Mouse (Mus musculus) heart, embryonic 13.5 days (tissue): ENCODE measurements around the gene Fgfr1op. TPM values are rescaled to one million over a fixed set of nuclear protein-coding genes. Genes with fewer than 3 reads are reported as not detected.
"Not testable (repeated sequence)": the region's sequence is repeated elsewhere in the genome, so short reads cannot be mapped to it uniquely, and the experiment has no call there.

Source experiments
- ATAC-seq: fragments of 200-750 bp; cut with Nextera tagmentation; 2 replicates; pipeline ENCODE4 v1.8.0; 2017; ENCODE audit warnings: moderate TSS enrichment; ENCODE audit not compliant: insufficient number of reproducible peaks, low FRiP score, low TSS enrichment; ENCODE audit errors: extremely low read depth
- H3K27ac ChIP-seq: fragments of 300-500 bp; sonication (generic); replicated peaks from 2 replicates; pipeline ENCODE4 v1.5.1; 2015; ENCODE audit warnings: moderate library complexity, mild to moderate bottlenecking, inconsistent platforms
- H3K27me3 ChIP-seq: fragments of 300-500 bp; sonication (generic); replicated peaks from 2 replicates; pipeline ENCODE4 v1.6.1; 2015; ENCODE audit warnings: mild to moderate bottlenecking, inconsistent platforms
- H3K36me3 ChIP-seq: fragments of 300-500 bp; sonication (generic); 2 replicates; pipeline ENCODE4 v1.6.1; 2015; ENCODE audit warnings: mild to moderate bottlenecking, inconsistent platforms
- H3K4me1 ChIP-seq: fragments of 300-500 bp; sonication (generic); 2 replicates; pipeline ENCODE4 v1.6.1; 2015; ENCODE audit warnings: inconsistent platforms
- H3K4me2 ChIP-seq: fragments of 300-500 bp; sonication (generic); 2 replicates; pipeline ENCODE4 v1.6.1; 2015; ENCODE audit warnings: inconsistent platforms, mild to moderate bottlenecking, moderate library complexity
- H3K4me3 ChIP-seq: fragments of 300-500 bp; sonication (generic); 2 replicates; pipeline ENCODE4 v1.5.1; 2015; ENCODE audit warnings: moderate library complexity, mild to moderate bottlenecking, inconsistent platforms
- H3K9ac ChIP-seq: fragments of 300-500 bp; sonication (generic); 2 replicates; pipeline ENCODE4 v1.6.1; 2015; ENCODE audit warnings: inconsistent platforms, mild to moderate bottlenecking, moderate library complexity
- H3K9me3 ChIP-seq: fragments of 300-500 bp; sonication (generic); 2 replicates; pipeline ENCODE4 v1.6.1; 2016; ENCODE audit warnings: inconsistent platforms
- WGBS: fragments of 180-500 bp; shearing (Covaris S2); methylation state at CpG from one replicate; pipeline ENCODE4 v1.1.7; 2015; ENCODE audit warnings: mixed read lengths; 5-methylcytosine and 5-hydroxymethylcytosine counted together
- polyA plus RNA-seq: library from polyadenylated mRNA; unstranded; fragments of >200 nt; fragmentation: Nextera tagmentation; extraction: Ambion mirVana; gene quantifications from 2 replicates; pipeline ENCODE4 v1.2.1, GENCODE M21; 2015

The Fgfr1op gene
- polyA plus RNA-seq, 1 experiment from 2014 or later, result 19.7 TPM

DNA sequence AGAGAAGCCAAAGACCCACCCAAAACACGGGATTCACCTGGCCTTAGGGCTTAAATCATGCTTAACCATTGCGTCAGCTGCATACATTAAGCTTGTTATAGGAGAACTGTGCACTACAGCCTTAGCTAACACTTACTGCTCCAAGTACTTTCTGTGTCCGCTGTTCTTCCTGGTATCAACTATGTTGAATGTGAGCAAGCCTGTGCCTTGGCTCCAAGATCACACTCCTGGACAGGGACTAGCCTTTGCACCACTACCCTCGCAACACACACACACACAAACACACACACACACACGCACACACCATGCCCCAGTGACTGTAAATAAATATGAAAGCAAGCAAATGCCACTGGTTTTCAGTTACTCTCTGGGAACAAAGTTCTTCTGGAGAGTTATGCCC, 18.4 kb upstream of the Fgfr1op start:
- peak overlapping the region; percentile 85 for H3K9ac ChIP-seq
- H3K27me3 ChIP-seq, H3K27ac ChIP-seq, H3K4me1 ChIP-seq, H3K9me3 ChIP-seq, ATAC-seq, H3K36me3 ChIP-seq: not testable (repeated sequence)
- H3K4me2 ChIP-seq, result peak overlapping the region; percentile 67
- peak overlapping the region; percentile 64 for H3K4me3 ChIP-seq
- 25% methylated on average over 5 of the region's 5 CpGs for WGBS

GRCm38 (mm10) chr17:8147439-8148316, 17.6 kb upstream of the Fgfr1op start, which contains the start of the genes Gm49673 and Rnaset2a:
Gene Gm49673, minus strand, starts transcription at chr17:8147788.
Gene Rnaset2a, minus strand, starts transcription at chr17:8148097.
- 1% methylated on average over 43 of the region's 67 CpGs for WGBS

GRCm38 (mm10) chr17:8155010-8155409, 10.3 kb upstream of the Fgfr1op start:
- ATAC-seq, H3K9ac ChIP-seq, H3K27ac ChIP-seq, H3K4me1 ChIP-seq, H3K27me3 ChIP-seq, H3K4me3 ChIP-seq, H3K36me3 ChIP-seq, H3K4me2 ChIP-seq, H3K9me3 ChIP-seq: not testable (repeated sequence)
- 70% methylated on average over 7 of the region's 7 CpGs for WGBS

More at GRCm38 (mm10) chr17:8147439-8148316, 17.6 kb upstream of the Fgfr1op start, which contains the start of the genes Gm49673 and Rnaset2a:
- peak; percentile 98 for ATAC-seq
- H3K27ac ChIP-seq, result peak within 1 kb of the TSS; percentile 63; the same call in 1 of the 2 replicates
- H3K36me3 ChIP-seq, H3K9me3 ChIP-seq, H3K27me3 ChIP-seq, H3K4me1 ChIP-seq: not testable (repeated sequence)
- peak within 1 kb of the TSS; percentile 67 for H3K4me2 ChIP-seq
- peak within 1 kb of the TSS; percentile 64 for H3K4me3 ChIP-seq
- H3K9ac ChIP-seq, result peak within 1 kb of the TSS; percentile 85

GRCm38 (mm10) chr17:8155982-8156381, 9.3 kb upstream of the Fgfr1op start:
- not testable (repeated sequence) for H3K4me1 ChIP-seq, ATAC-seq

DNA sequence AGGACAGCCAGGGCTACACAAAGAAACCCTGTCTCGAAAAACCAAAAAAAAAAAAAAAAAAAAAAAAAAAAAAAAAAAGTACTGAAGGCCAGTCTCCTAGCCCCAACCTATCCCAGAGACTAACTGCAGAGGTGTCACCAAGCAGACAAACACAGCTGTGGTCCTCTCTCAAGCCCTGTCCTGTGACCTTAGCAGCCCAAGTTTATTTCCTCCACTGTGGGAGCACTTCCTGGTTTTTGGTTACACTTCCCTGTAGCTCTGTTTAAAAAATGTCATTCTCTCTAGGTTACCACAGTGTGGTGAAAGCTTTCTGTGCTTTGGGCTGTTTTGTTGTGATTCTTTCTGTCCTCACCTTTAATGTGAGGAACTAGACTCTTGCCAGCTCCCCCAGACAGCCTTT, 6.7 kb upstream of the Fgfr1op start:
- H3K27me3 ChIP-seq, H3K4me1 ChIP-seq, H3K4me2 ChIP-seq, H3K9ac ChIP-seq, H3K27ac ChIP-seq, H3K4me3 ChIP-seq, H3K9me3 ChIP-seq, H3K36me3 ChIP-seq, ATAC-seq: not testable (repeated sequence)
- whole genome bisulfite sequencing, result no CpG with 5 or more reads among the region's 1 CpGs

More at GRCm38 (mm10) chr17:8155982-8156381, 9.3 kb upstream of the Fgfr1op start:
- not testable (repeated sequence) for H3K27ac ChIP-seq, H3K36me3 ChIP-seq, H3K27me3 ChIP-seq, H3K4me3 ChIP-seq, H3K4me2 ChIP-seq, H3K9ac ChIP-seq, H3K9me3 ChIP-seq
- 70% methylated on average over 1 of the region's 8 CpGs for WGBS

DNA sequence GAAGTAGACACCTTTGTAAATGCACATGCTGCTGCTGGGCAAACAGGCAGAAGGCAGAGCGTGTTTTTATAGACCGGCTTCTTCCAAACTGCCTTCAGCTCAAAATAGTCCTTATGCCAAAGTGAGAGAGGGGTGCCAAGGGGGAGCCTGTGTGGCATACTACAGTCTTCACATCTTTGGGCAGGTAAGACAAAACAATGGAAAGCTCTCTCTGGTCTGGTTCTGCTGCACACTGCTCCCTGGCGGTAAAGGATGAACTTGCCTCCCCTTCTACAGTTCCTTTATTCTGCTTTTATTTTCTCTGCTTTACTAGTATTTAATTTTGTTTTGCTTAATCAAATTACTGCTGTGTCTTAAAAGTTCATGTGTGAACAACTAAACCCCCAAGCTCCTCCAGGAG, 4.3 kb upstream of the Fgfr1op start:
- H3K9ac ChIP-seq, H3K4me3 ChIP-seq, H3K4me2 ChIP-seq, ATAC-seq, H3K36me3 ChIP-seq, H3K9me3 ChIP-seq, H3K27me3 ChIP-seq, H3K27ac ChIP-seq, H3K4me1 ChIP-seq: not testable (repeated sequence)
- WGBS, result 49% methylated on average over 3 of the region's 3 CpGs

DNA sequence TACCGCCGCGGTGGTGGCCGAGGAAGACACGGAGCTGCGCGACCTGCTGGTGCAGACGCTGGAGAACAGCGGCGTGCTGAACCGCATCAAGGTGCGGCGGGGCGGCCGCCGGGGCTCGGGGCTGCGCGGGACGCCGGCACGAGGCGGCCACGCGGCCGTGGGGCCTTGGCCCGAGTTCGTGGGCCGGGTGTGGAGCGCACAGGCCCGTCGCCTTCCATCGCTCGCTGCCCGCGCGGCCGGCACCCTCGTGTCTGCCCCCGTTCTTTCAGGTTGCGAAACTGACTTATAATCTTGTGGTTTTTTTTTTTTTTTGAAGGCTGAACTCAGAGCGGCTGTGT, 276 bp downstream of the Fgfr1op start:
- Histone ChIP-seq H3K36me3 (peaks cover 16% of the 10 kb centered on the region), H3K9ac (peak overlapping the region; percentile 83), H3K4me2 (peak overlapping the region; percentile 65), H3K4me3 (peak overlapping the region; percentile 61), H3K27ac (peak overlapping the region; percentile 56; the same call in 1 of the 2 replicates)
- WGBS, result under 1% methylated on average over 40 of the region's 42 CpGs
- not testable (repeated sequence) for H3K4me1 ChIP-seq, H3K27me3 ChIP-seq, H3K9me3 ChIP-seq, ATAC-seq

DNA sequence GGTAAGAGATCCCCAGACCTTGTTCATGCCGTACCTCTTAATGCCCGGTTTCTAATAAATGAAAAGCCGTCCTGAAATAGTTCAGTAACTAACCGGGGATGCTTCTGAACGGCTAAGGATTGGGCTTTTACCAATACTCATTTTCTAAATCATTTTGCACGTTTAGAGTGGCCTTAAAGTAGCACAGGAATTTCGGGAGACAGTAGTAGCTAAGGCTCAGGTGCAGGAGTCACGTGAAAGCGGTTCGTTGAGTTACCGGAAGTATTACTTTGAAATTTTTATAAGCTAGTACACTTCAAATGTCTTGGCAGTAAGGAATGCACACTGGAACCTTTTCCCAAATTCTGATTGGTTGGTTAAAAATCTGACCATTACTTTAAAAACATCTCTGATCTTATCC, 676 bp downstream of the Fgfr1op start:
- not testable (repeated sequence) for H3K27me3 ChIP-seq, ATAC-seq, H3K9me3 ChIP-seq, H3K27ac ChIP-seq, H3K4me1 ChIP-seq
- peaks cover 19% of the 10 kb centered on the region for H3K36me3 ChIP-seq
- peak overlapping the region; percentile 65 for H3K4me2 ChIP-seq
- peak overlapping the region; percentile 83 for H3K9ac ChIP-seq
- under 1% methylated on average over 11 of the region's 11 CpGs for WGBS
- peak overlapping the region; percentile 61 for H3K4me3 ChIP-seq

- H3K9ac ChIP-seq, result peak overlapping the region; percentile 50; the same call in 1 of the 2 replicates
- H3K9me3 ChIP-seq, H3K4me1 ChIP-seq, H3K27ac ChIP-seq, H3K27me3 ChIP-seq, ATAC-seq: not testable (repeated sequence)
- peak overlapping the region; percentile 65 for H3K4me2 ChIP-seq
- peak overlapping the region; percentile 61 for H3K4me3 ChIP-seq
- WGBS, result 38% methylated on average over 1 of the region's 3 CpGs
- peaks cover 24% of the 10 kb centered on the region for H3K36me3 ChIP-seq
These were observed 1.2 kb downstream of the Fgfr1op start for GRCm38 (mm10) chr17:8166454-8166853.

GRCm38 (mm10) chr17:8167436-8167835, 2.1 kb downstream of the Fgfr1op start:
- not testable (repeated sequence) for H3K4me1 ChIP-seq, H3K9ac ChIP-seq, H3K4me2 ChIP-seq, H3K4me3 ChIP-seq, H3K27ac ChIP-seq, H3K9me3 ChIP-seq, ATAC-seq, H3K27me3 ChIP-seq
- H3K36me3 ChIP-seq, result peaks cover 33% of the 10 kb centered on the region
- 68% methylated on average over 7 of the region's 8 CpGs for WGBS

DNA sequence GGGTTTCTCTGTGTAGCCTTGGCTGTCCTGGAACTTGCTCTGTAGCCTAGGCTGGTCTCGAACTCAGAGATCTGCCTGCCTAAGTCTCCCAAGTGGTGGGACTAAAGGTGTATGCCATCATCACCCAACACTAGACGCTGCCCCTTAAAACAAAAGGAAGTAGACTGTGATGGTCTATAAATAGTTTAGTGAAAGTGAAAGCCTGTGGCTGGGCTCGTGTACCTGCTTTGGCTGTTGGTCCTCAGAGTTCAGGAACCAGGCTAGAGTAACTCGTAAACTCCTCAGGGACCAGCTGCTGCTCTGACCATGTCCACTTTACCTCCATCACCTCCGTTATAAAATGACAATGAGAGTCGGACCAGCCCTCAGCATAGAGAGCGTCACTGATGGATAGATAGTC, 5.0 kb downstream of the Fgfr1op start:
- H3K36me3 ChIP-seq, result peaks cover 61% of the 10 kb centered on the region

GRCm38 (mm10) chr17:8171081-8171480, 5.8 kb downstream of the Fgfr1op start:
- H3K36me3 ChIP-seq, result peaks cover 68% of the 10 kb centered on the region

More for the DNA sequence above, 5.0 kb downstream of the Fgfr1op start:
- H3K9ac ChIP-seq, result no peak overlapping the region
- H3K4me2 ChIP-seq, result no peak overlapping the region
- no peak overlapping the region for H3K4me3 ChIP-seq
- no peaks in the 10 kb centered on the region for H3K9me3 ChIP-seq
- H3K27ac ChIP-seq, result no peak overlapping the region
- H3K4me1 ChIP-seq, result no peaks in the 10 kb centered on the region
- no peaks in the 10 kb centered on the region for H3K27me3 ChIP-seq
- 70% methylated on average over 7 of the region's 7 CpGs for WGBS
- ATAC-seq, result no peak

More at GRCm38 (mm10) chr17:8171081-8171480, 5.8 kb downstream of the Fgfr1op start:
- 69% methylated on average over 4 of the region's 4 CpGs for WGBS
- ATAC-seq, result no peak
- H3K9me3 ChIP-seq, result no peaks in the 10 kb centered on the region
- H3K27me3 ChIP-seq, result no peaks in the 10 kb centered on the region
- no peak overlapping the region for H3K9ac ChIP-seq
- H3K4me1 ChIP-seq, result no peaks in the 10 kb centered on the region
- no peak overlapping the region for H3K27ac ChIP-seq
- H3K4me2 ChIP-seq, result no peak overlapping the region
- H3K4me3 ChIP-seq, result no peak overlapping the region
